Mouse (Mus musculus) thymus, adult 2 months (tissue): Measurements from ENCODE around the gene Dhx35.

Source experiments
- CTCF ChIP-seq: fragments of 200-500 bp; IDR thresholded peaks from 2 replicates; pipeline ENCODE4 v1.5.1; 2012; ENCODE audit warnings: mild to moderate bottlenecking, control low read depth, low read length, moderate library complexity, borderline replicate concordance; ENCODE audit not compliant: control insufficient read depth, poor library complexity, insufficient read depth; ENCODE audit errors: extremely low read depth
- POLR2A ChIP-seq: fragments of 200-500 bp; IDR thresholded peaks from 2 replicates; pipeline ENCODE4 v1.6.1; 2012; ENCODE audit warnings: mild to moderate bottlenecking, low read length, control low read depth, moderate library complexity; ENCODE audit not compliant: control insufficient read depth, poor library complexity, insufficient read depth; ENCODE audit errors: extremely low read depth

- TF ChIP-seq CTCF = no peak
- TF ChIP-seq POLR2A = no peak
Measured at GRCm38 (mm10) chr2:158795875-158796274, 1.3 kb downstream of the Dhx35 start.
